Mouse (Mus musculus) olfactory bulb, adult 2 months (tissue): ENCODE results near the gene Tmem269.

ENCODE experiments used
- CTCF ChIP-seq: fragments of 200-500 bp; IDR thresholded peaks from 2 replicates; pipeline ENCODE4 v1.5.1; 2012; ENCODE audit warnings: low read depth, mild to moderate bottlenecking, low read length, moderate library complexity; ENCODE audit not compliant: insufficient read depth
- POLR2A ChIP-seq: fragments of 200-500 bp; IDR thresholded peaks from 2 replicates; pipeline ENCODE4 v1.6.1; 2012; ENCODE audit warnings: mild to moderate bottlenecking, low read depth, low read length, moderate library complexity; ENCODE audit not compliant: insufficient read depth

GRCm38 (mm10) chr4:119242571-119242970 lies 24.6 kb upstream of the Tmem269 start:
- TF ChIP-seq POLR2A (no peak), CTCF (no peak)
